Mouse (Mus musculus): ENCODE data around the gene Olfr339. TPM values are rescaled to one million over a fixed set of nuclear protein-coding genes. Genes with fewer than 3 reads are reported as not detected.
"Not testable (repeated sequence)": the region's sequence is repeated elsewhere in the genome, so short reads cannot be mapped to it uniquely, and the experiment has no call there.

Olfr339 gene
- not detected in 2 replicates for polyA plus RNA-seq (2012; rRNA removed)

DNA sequence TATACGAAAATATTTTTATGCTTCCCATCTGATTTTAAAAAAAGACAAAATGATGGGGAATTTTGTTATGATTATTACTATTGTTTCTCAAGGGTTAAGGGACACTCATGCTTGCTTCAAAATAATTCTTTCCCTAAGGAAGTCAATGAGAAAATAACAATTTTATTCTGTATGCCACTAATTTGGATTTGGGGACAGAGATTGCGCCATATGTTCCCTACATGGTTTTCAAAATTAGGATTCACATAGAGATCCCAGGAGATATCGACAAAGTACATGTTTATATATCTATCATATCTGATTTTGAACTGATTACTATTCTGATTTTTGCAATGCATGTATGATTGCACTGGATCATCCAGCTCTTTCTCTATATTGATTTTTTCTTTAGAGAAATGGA is at the start of gene Olfr339:
Olfr339 (plus strand) TSS at position 301 of the 400 bp plus-strand sequence.
- TF ChIP-seq POLR2A (IDR thresholded peaks at IDR 0.05; ENCODE audit: low read depth, low read length) (no peak), CTCF (conservative IDR thresholded peaks at IDR 0.05; ENCODE audit: insufficient read depth, insufficient read length, low read depth, low read length) (no peak)
- Histone ChIP-seq H3K4me1 (ENCODE audit: control insufficient read depth, insufficient read depth, low read length) (no peaks in the 10 kb centered on the region), H3K36me3 (ENCODE audit: control insufficient read depth, insufficient read depth, low read length) (no peaks in the 10 kb centered on the region), H3K27ac (ENCODE audit: insufficient read depth, low read depth, low read length) (no peak within 1 kb of the TSS), H3K27me3 (replicated peaks; ENCODE audit: control insufficient read depth, insufficient read depth, low read length) (no peaks in the 10 kb centered on the region), H3K4me3 (ENCODE audit: insufficient read depth, low read depth, low read length) (no peak within 1 kb of the TSS)
- DNase-seq = no peak
- WGBS = 81% methylated on average over 3 of the region's 3 CpGs

DNA sequence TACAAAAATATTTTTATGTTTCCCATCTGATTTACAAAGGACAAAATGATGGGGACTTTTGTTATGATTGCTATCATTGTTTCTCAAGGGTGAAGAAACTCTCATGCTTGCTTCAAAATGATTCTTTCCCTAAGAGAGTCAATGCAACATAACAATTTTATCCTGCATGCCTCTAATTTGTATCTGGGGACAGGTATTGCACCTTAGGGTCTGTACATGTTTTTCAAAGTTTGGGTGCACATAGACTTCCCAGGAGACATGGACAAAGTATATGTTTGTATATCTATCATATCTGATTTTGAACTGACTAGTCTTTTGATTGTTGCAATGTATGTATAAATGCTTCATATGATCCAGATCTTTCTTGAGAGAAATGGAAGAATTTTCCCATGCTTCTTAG is 45.5 kb upstream of the Olfr339 start, which contains the start of gene Olfr338:
Olfr338 (plus strand) TSS at position 301 of the 400 bp plus-strand sequence.
- Histone ChIP-seq H3K27ac (ENCODE audit: insufficient read depth, low read depth, low read length) (no peak within 1 kb of the TSS), H3K4me1 (ENCODE audit: control insufficient read depth, insufficient read depth, low read length) (no peaks in the 10 kb centered on the region), H3K36me3 (ENCODE audit: control insufficient read depth, insufficient read depth, low read length) (no peaks in the 10 kb centered on the region), H3K4me3 (ENCODE audit: insufficient read depth, low read depth, low read length) (no peak within 1 kb of the TSS), H3K27me3 (replicated peaks; ENCODE audit: control insufficient read depth, insufficient read depth, low read length) (no peaks in the 10 kb centered on the region)
- DNase-seq = no peak
- TF ChIP-seq POLR2A (IDR thresholded peaks at IDR 0.05; ENCODE audit: low read depth, low read length) = no peak
- no peak for TF ChIP-seq CTCF (conservative IDR thresholded peaks at IDR 0.05; ENCODE audit: insufficient read depth, insufficient read length, low read depth, low read length)

DNA sequence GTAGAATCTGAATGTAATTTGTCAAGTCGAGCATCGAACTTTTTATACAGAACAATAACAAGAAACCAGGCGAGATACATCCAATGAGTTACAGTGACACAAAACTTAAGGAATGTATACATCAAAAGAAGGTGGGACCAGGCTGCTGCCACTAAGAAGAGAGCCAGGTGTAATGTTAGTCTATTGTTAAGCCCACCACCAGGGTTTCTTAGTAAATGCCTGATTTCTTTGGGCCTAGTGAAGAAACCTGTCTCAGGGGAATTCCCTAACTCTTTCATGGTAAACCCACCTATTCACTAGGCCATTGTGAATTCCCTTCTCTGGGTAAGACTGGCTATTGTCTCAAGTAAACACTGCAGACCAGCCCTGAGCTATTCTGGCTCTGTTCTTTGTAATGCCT is 3.6 kb upstream of the Olfr339 start:
- not testable (repeated sequence) for H3K4me3 ChIP-seq (ENCODE audit: insufficient read depth, low read depth, low read length); H3K4me1 ChIP-seq (ENCODE audit: control insufficient read depth, insufficient read depth, low read length); DNase-seq; H3K27me3 ChIP-seq (replicated peaks; ENCODE audit: control insufficient read depth, insufficient read depth, low read length); H3K27ac ChIP-seq (ENCODE audit: insufficient read depth, low read depth, low read length); H3K36me3 ChIP-seq (ENCODE audit: control insufficient read depth, insufficient read depth, low read length)
- WGBS = 81% methylated on average over 3 of the region's 3 CpGs

DNA sequence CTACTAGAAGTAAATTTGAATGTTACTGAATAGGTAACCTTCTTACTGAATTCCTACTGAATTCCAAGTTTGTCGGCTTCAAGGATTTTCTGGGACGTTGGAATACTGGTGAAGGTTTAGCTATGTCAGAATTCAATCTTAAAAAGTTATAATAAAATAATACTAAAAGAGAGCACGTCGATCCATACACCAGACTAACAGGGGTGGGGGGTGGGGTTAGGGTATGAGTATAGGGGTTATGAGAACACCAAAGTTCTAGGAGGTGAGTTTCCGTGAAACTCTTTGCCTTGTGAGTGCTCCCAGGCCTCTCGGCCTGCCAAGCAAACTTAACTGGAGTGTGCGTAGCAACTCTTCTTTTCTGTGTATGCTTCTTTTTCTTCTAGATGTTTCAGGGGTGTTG is 3.2 kb upstream of the Olfr339 start:
- 85% methylated on average over 7 of the region's 7 CpGs for WGBS
- not testable (repeated sequence) for DNase-seq

DNA sequence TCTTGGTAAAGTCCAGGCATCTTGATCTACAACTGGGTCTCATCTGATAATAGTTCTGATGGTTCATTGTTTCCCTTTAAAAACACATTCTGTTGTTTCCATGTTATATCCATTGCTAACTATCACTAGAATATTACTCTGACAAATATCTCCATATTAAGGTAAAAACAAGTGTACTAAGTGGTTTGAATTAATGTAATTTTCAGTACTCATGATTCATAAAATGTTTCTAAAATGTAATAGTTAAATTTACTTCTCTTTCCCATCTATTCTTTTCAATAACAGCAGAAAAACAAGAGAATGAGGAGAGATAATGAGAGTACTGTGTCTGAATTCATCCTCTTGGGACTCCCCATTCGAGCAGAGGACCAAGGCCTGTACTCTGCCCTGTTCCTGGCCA is 33.5 kb downstream of the Olfr339 start, which contains the start of gene Olfr340:
Olfr340 (plus strand) TSS at position 301 of the 400 bp plus-strand sequence.
- Histone ChIP-seq H3K36me3 (ENCODE audit: control insufficient read depth, insufficient read depth, low read length) (no peaks in the 10 kb centered on the region), H3K27ac (ENCODE audit: insufficient read depth, low read depth, low read length) (no peak within 1 kb of the TSS), H3K4me3 (ENCODE audit: insufficient read depth, low read depth, low read length) (no peak within 1 kb of the TSS), H3K4me1 (ENCODE audit: control insufficient read depth, insufficient read depth, low read length) (no peaks in the 10 kb centered on the region), H3K27me3 (replicated peaks; ENCODE audit: control insufficient read depth, insufficient read depth, low read length) (no peaks in the 10 kb centered on the region)
- TF ChIP-seq POLR2A (IDR thresholded peaks at IDR 0.05; ENCODE audit: low read depth, low read length) (no peak), CTCF (conservative IDR thresholded peaks at IDR 0.05; ENCODE audit: insufficient read depth, insufficient read length, low read depth, low read length) (no peak)
- WGBS = 53% methylated on average over 1 of the region's 1 CpGs
- no peak for DNase-seq

More for the DNA sequence above, 3.2 kb upstream of the Olfr339 start:
- not testable (repeated sequence) for H3K36me3 ChIP-seq (ENCODE audit: control insufficient read depth, insufficient read depth, low read length); H3K27me3 ChIP-seq (replicated peaks; ENCODE audit: control insufficient read depth, insufficient read depth, low read length); H3K27ac ChIP-seq (ENCODE audit: insufficient read depth, low read depth, low read length); H3K4me1 ChIP-seq (ENCODE audit: control insufficient read depth, insufficient read depth, low read length); H3K4me3 ChIP-seq (ENCODE audit: insufficient read depth, low read depth, low read length)

DNA sequence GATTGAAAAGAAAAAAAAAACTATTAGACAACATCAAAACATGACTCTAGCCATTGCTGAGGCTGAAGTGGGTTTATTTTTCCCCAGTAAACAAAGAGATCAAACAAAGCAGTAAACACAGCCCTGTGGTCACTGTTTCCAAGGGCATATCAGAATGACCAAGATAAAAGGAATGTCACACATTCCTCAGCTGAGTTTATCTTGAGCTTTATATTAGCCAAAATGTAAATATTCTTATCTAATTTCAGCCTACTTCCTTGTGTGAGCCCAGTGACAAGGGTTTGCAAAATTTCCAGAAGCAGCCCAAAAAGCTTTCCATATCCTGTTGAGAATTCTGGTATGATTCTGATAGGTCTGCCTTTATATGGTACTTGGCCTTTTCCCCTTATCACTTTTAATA is 54.9 kb downstream of the Olfr339 start:
- Histone ChIP-seq H3K4me1 (ENCODE audit: control insufficient read depth, insufficient read depth, low read length) (no peaks in the 10 kb centered on the region), H3K36me3 (ENCODE audit: control insufficient read depth, insufficient read depth, low read length) (no peaks in the 10 kb centered on the region), H3K27ac (ENCODE audit: insufficient read depth, low read depth, low read length) (no peak overlapping the region), H3K4me3 (ENCODE audit: insufficient read depth, low read depth, low read length) (no peak overlapping the region), H3K27me3 (replicated peaks; ENCODE audit: control insufficient read depth, insufficient read depth, low read length) (no peaks in the 10 kb centered on the region)
- TF ChIP-seq POLR2A (IDR thresholded peaks at IDR 0.05; ENCODE audit: low read depth, low read length) (no peak), CTCF (conservative IDR thresholded peaks at IDR 0.05; ENCODE audit: insufficient read depth, insufficient read length, low read depth, low read length) (no peak)
- no peak for DNase-seq

Other genes with a start within 250 kb of the Olfr339 start
- gene Ptgs1, start 188.5 kb upstream of the Olfr339 start, polyA plus RNA-seq (2012; rRNA removed) = 25.6 and 28.2 TPM in 2 replicates
- not detected in 2 replicates for gene Olfr338, start 45.4 kb upstream of the Olfr339 start, polyA plus RNA-seq (2012; rRNA removed)
- not detected in 2 replicates for gene Olfr340, start 33.6 kb downstream of the Olfr339 start, polyA plus RNA-seq (2012; rRNA removed)
- not detected in 2 replicates for gene Olfr341, start 63.5 kb downstream of the Olfr339 start, polyA plus RNA-seq (2012; rRNA removed)
- gene Olfr342, start 106.1 kb downstream of the Olfr339 start, polyA plus RNA-seq (2012; rRNA removed) = not detected in 2 replicates
- gene Olfr344, start 147.7 kb downstream of the Olfr339 start, polyA plus RNA-seq (2012; rRNA removed) = not detected in 2 replicates
- not detected in 2 replicates for gene Olfr345, start 221.1 kb downstream of the Olfr339 start, polyA plus RNA-seq (2012; rRNA removed)

Data from kidney, adult 2 months (tissue).